Comparison of ENCODE assay signal across 8 mouse cellular contexts in the genomic region with DNA sequence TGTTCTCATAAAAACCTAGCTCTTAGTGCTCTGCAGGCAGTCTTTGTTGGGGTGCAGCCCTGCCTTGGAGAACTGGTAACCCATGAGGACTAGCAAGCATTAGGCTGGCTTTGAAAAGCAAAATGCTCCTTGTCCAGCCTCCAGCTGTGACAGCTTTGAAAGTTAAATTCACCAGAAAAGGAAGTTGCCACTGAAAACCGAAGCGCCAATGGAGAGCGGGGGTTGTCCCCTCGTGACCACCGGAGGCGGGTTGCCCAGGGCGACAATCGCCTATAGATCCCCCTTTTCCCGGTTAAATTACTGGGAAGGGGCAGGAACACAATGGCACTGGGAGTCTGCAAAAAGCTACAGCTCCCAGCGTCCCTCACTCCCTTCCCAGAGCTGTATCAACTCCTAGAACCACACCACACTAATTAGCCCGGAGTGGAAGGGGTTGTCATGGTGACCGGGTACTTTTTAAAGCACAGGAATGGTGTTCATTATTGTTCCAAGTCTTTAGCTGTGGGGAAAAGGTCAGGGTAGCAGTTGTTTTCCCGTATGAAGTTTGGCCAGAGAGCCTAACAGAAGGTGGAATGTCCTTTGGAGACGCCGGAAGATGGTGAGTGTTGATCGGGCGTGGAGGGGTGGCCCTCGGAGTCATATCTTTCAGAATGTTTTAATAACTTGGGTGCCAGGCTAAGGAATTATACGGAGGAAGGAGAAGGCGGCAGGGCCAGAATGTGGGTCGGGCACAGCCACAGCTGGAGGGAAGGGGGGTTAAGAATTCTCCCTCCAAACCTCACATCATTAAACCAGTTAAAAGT.
DNase-seq lines count a peak whose midpoint lies in the region; ATAC-seq lines count a peak whose summit lies in the region.

No protein-coding gene starts in this region.

- peaks cover 11% of the 10 kb centered on the region for H3K4me1 ChIP-seq in hindbrain, embryonic 11.5 days (replicated peaks; ENCODE audit: control insufficient read depth, insufficient read depth, low read length)
- H3K4me1 ChIP-seq in lung, embryonic 15.5 days, result peaks cover 44% of the 10 kb centered on the region

- H3K4me2 ChIP-seq in hindbrain, embryonic 11.5 days (replicated peaks; ENCODE audit: low read depth, low read length), result peak overlapping the region; percentile 47
- peak overlapping the region; percentile 65 for H3K4me2 ChIP-seq in lung, embryonic 15.5 days

- H3K36me3 ChIP-seq in hindbrain, embryonic 11.5 days (ENCODE audit: control insufficient read depth, insufficient read depth, low read length), result no peaks in the 10 kb centered on the region
- peaks cover 14% of the 10 kb centered on the region; the same call in 1 of the 2 replicates for H3K36me3 ChIP-seq in lung, embryonic 15.5 days

- no peaks in the 10 kb centered on the region for H3K27me3 ChIP-seq in hindbrain, embryonic 11.5 days (ENCODE audit: control insufficient read depth, insufficient read depth, low read length)
- H3K27me3 ChIP-seq in lung, embryonic 15.5 days, result no peaks in the 10 kb centered on the region

- H3K4me3 ChIP-seq in hindbrain, embryonic 11.5 days (ENCODE audit: low read depth, low read length), result peak overlapping the region; percentile 32
- H3K4me3 ChIP-seq in lung, embryonic 15.5 days, result peak overlapping the region; percentile 42

- WGBS in hindbrain, embryonic 11.5 days, result 2% methylated on average over 21 of the region's 21 CpGs
- 6% methylated on average over 21 of the region's 21 CpGs for WGBS in lung, embryonic 15.5 days

- peak overlapping the region; percentile 83 for H3K27ac ChIP-seq in hindbrain, embryonic 11.5 days (ENCODE audit: low read depth, low read length)
- peak overlapping the region; percentile 94 for H3K27ac ChIP-seq in lung, embryonic 15.5 days

- peak; percentile 94 for ATAC-seq in hindbrain, embryonic 11.5 days (ENCODE audit: low FRiP score)
- peak; percentile 55; the same call in 1 of the 2 replicates for ATAC-seq in lung, embryonic 15.5 days (ENCODE audit: borderline replicate concordance, extremely low read depth, low FRiP score, low TSS enrichment)
- peak; percentile 63; the same call in 1 of the 2 replicates for ATAC-seq in neutrophil, adult 5-6 weeks (ENCODE audit: extremely low read depth, insufficient number of reproducible peaks, low FRiP score, poor library complexity, severe bottlenecking)

- DNase-seq in B cell, adult 2 months, result peak; percentile 67 to 70
- peak; percentile 76 for DNase-seq in adrenal gland, postnatal 14 days
- DNase-seq in forelimb bud, embryonic 11.5 days (ENCODE audit: low read depth, low spot score), result peak; percentile 93
- DNase-seq in hindbrain, embryonic 11.5 days (ENCODE audit: low spot score), result peak; percentile 87
- DNase-seq in layer of hippocampus, adult 9-10 months (ENCODE audit: low spot score), result peak; percentile 58
- peak; percentile 30 for DNase-seq in thymus, postnatal 14 days

- no peak overlapping the region; the same call in 1 of the 2 replicates for H3K9ac ChIP-seq in hindbrain, embryonic 11.5 days (ENCODE audit: low read depth, low read length)
- H3K9ac ChIP-seq in lung, embryonic 15.5 days, result peak overlapping the region; percentile 43

- no peaks in the 10 kb centered on the region for H3K9me3 ChIP-seq in hindbrain, embryonic 11.5 days (ENCODE audit: control insufficient read depth, low read length)
- no peaks in the 10 kb centered on the region for H3K9me3 ChIP-seq in lung, embryonic 15.5 days

Comparison
In these comparisons a context has a peak if more than half of its experiments do, and no peak if none do; other contexts are left out.
1. Peak in every context shown above with its lines: DNase-seq, ATAC-seq, H3K4me3 ChIP-seq and H3K27ac ChIP-seq.
2. DNase-seq: peak in every context shown above with its lines; median percentile 93 in forelimb bud, embryonic 11.5 days; 87 in hindbrain, embryonic 11.5 days; 76 in adrenal gland, postnatal 14 days; 68 in B cell, adult 2 months; 58 in layer of hippocampus, adult 9-10 months; 30 in thymus, postnatal 14 days.